ENCODE assay signal across 8 mouse cellular contexts in genomic region chr7:19456628-19457027, GRCm38 (mm10). TPM values are rescaled to one million over a fixed set of nuclear protein-coding genes. Genes with fewer than 3 reads are reported as not detected.
DNase-seq lines count a peak whose midpoint lies in the region; ATAC-seq and TF ChIP-seq lines count a peak whose summit lies in the region.

No protein-coding gene starts in this region.

- TF ChIP-seq CTCF in gastrocnemius, adult 2 months (IDR thresholded peaks at IDR 0.05), result no peak
- TF ChIP-seq CTCF in liver, postnatal 0 days (IDR thresholded peaks at IDR 0.05; ENCODE audit: low read depth), result no peak

- H3K4me3 ChIP-seq in gastrocnemius, adult 2 months, result peak overlapping the region; percentile 97
- no peak overlapping the region for H3K4me3 ChIP-seq in liver, embryonic 12.5 days
- no peak overlapping the region for H3K4me3 ChIP-seq in liver, postnatal 0 days (ENCODE audit: low read depth, low read length)
- no peak overlapping the region; the same call in 1 of the 2 replicates for H3K4me3 ChIP-seq in forebrain, embryonic 16.5 days (replicated peaks; ENCODE audit: low read length)
- no peak overlapping the region; the same call in 1 of the 2 replicates for H3K4me3 ChIP-seq in midbrain, embryonic 15.5 days

- H3K9ac ChIP-seq in liver, embryonic 12.5 days, result no peak overlapping the region
- no peak overlapping the region for H3K9ac ChIP-seq in liver, postnatal 0 days (replicated peaks)
- H3K9ac ChIP-seq in forebrain, embryonic 16.5 days (replicated peaks; ENCODE audit: low read depth, low read length), result no peak overlapping the region
- no peak overlapping the region for H3K9ac ChIP-seq in midbrain, embryonic 15.5 days

- 83% methylated on average over 7 of the region's 7 CpGs for WGBS in liver, embryonic 12.5 days (ENCODE audit: insufficient replicate concordance)
- 84% methylated on average over 7 of the region's 7 CpGs for WGBS in liver, postnatal 0 days (ENCODE audit: insufficient replicate concordance)
- 93% methylated on average over 7 of the region's 7 CpGs for WGBS in forebrain, embryonic 16.5 days
- 93% methylated on average over 7 of the region's 7 CpGs for WGBS in midbrain, embryonic 15.5 days

- no peaks in the 10 kb centered on the region for H3K9me3 ChIP-seq in liver, embryonic 12.5 days (replicated peaks)
- no peaks in the 10 kb centered on the region for H3K9me3 ChIP-seq in liver, postnatal 0 days (ENCODE audit: low read length)
- H3K9me3 ChIP-seq in forebrain, embryonic 16.5 days (ENCODE audit: control insufficient read depth, low read length), result no peaks in the 10 kb centered on the region
- H3K9me3 ChIP-seq in midbrain, embryonic 15.5 days, result no peaks in the 10 kb centered on the region

- peaks cover 9% of the 10 kb centered on the region for H3K36me3 ChIP-seq in liver, embryonic 12.5 days
- H3K36me3 ChIP-seq in liver, postnatal 0 days (replicated peaks; ENCODE audit: insufficient read depth, low read length), result 0 out of 2 replicates have a peak, but pooled peaks cover 2% of the 10 kb centered on the region
- peaks cover 2% of the 10 kb centered on the region; the same call in 1 of the 2 replicates for H3K36me3 ChIP-seq in forebrain, embryonic 16.5 days (ENCODE audit: control insufficient read depth, insufficient read depth)
- 0 out of 2 replicates have a peak, but pooled peaks cover 3% of the 10 kb centered on the region for H3K36me3 ChIP-seq in midbrain, embryonic 15.5 days (replicated peaks)

- no peak for ATAC-seq in liver, embryonic 12.5 days
- no peak for ATAC-seq in liver, postnatal 0 days
- ATAC-seq in forebrain, embryonic 16.5 days, result no peak
- ATAC-seq in midbrain, embryonic 15.5 days (replicated peaks), result no peak
- no peak for ATAC-seq in CD4-positive, CD25-positive, alpha-beta regulatory T cell, adult 4 months
- no peak for ATAC-seq in erythroid progenitor cell, adult 5-6 weeks (replicated peaks; ENCODE audit: low FRiP score, poor library complexity, severe bottlenecking)

- no peak for DNase-seq in gastrocnemius, adult 2 months
- DNase-seq in gastrocnemius, adult 18-20 months (ENCODE audit: low spot score), result no peak
- DNase-seq in liver, postnatal 0 days, result no peak

- peaks cover 53% of the 10 kb centered on the region for H3K4me1 ChIP-seq in liver, embryonic 12.5 days
- peaks cover 15% of the 10 kb centered on the region for H3K4me1 ChIP-seq in liver, postnatal 0 days (ENCODE audit: insufficient read depth)
- H3K4me1 ChIP-seq in forebrain, embryonic 16.5 days (replicated peaks; ENCODE audit: control insufficient read depth, insufficient read depth, low read length), result peaks cover 27% of the 10 kb centered on the region
- H3K4me1 ChIP-seq in midbrain, embryonic 15.5 days, result peaks cover 27% of the 10 kb centered on the region

- no peak overlapping the region for H3K27ac ChIP-seq in gastrocnemius, adult 2 months
- no peak overlapping the region for H3K27ac ChIP-seq in liver, embryonic 12.5 days
- H3K27ac ChIP-seq in liver, postnatal 0 days (ENCODE audit: low read depth), result no peak overlapping the region
- H3K27ac ChIP-seq in forebrain, embryonic 16.5 days (ENCODE audit: low read length), result no peak overlapping the region
- no peak overlapping the region for H3K27ac ChIP-seq in midbrain, embryonic 15.5 days

- H3K27me3 ChIP-seq in liver, embryonic 12.5 days (replicated peaks), result no peaks in the 10 kb centered on the region
- no peaks in the 10 kb centered on the region for H3K27me3 ChIP-seq in liver, postnatal 0 days (ENCODE audit: insufficient read depth, low read length)
- no peaks in the 10 kb centered on the region for H3K27me3 ChIP-seq in forebrain, embryonic 16.5 days (replicated peaks; ENCODE audit: control insufficient read depth, insufficient read depth, low read length)
- H3K27me3 ChIP-seq in midbrain, embryonic 15.5 days (replicated peaks), result no peaks in the 10 kb centered on the region

- H3K4me2 ChIP-seq in liver, embryonic 12.5 days, result peak overlapping the region; percentile 97
- H3K4me2 ChIP-seq in liver, postnatal 0 days (ENCODE audit: low read depth, low read length), result no peak overlapping the region
- peak overlapping the region; percentile 93 for H3K4me2 ChIP-seq in forebrain, embryonic 16.5 days (ENCODE audit: low read length)
- peak overlapping the region; percentile 65 for H3K4me2 ChIP-seq in midbrain, embryonic 15.5 days

- TF ChIP-seq EP300 in liver, postnatal 0 days (IDR thresholded peaks at IDR 0.05; ENCODE audit: low read depth), result no peak

- intact Hi-C loops in gastrocnemius, adult 2 months (cut with DNase I), result loop anchor here (5.0 kb wide), 2 partner anchors 49 to 116 kb away; no protein-coding TSS in a partner anchor

RNA-seq across cellular contexts. Expression of gene Mark4, which starts 2.0 kb away (rescaled TPM):
- total RNA-seq in gastrocnemius, adult 2 months (2021), result 10 to 100 TPM; 17.1 to 17.9 TPM
- 10 to 100 TPM; 18.5 to 20.8 TPM for total RNA-seq in gastrocnemius, adult 18-20 months (2021)
- polyA plus RNA-seq in liver, embryonic 12.5 days (2016; fragmentation: Nextera tagmentation; extraction: Ambion mirVana), result 3.8 and 4.2 TPM in 2 replicates
- polyA plus RNA-seq in liver, postnatal 0 days (2015; fragmentation: Nextera tagmentation; extraction: Ambion mirVana), result 1.8 and 2.0 TPM in 2 replicates
- 13.8 and 17.5 TPM in 2 replicates for polyA plus RNA-seq in forebrain, embryonic 16.5 days (2015; fragmentation: Nextera tagmentation; extraction: Ambion mirVana)
- 20.4 and 20.6 TPM in 2 replicates for polyA plus RNA-seq in midbrain, embryonic 15.5 days (2015; fragmentation: Nextera tagmentation; extraction: Ambion mirVana)
- polyA plus RNA-seq in CD4-positive, CD25-positive, alpha-beta regulatory T cell, adult 4 months (2017; shearing (Covaris generic)), result 1 to 10 TPM in 1 of 2 experiments, under 1 TPM in 1; 0.91 to 1.3 TPM
- 4.3 and 8.8 TPM in 2 replicates for total RNA-seq in erythroid progenitor cell, adult 5-6 weeks (2015; ENCODE audit: low replicate concordance)
- 1.1 and 1.2 TPM in 2 replicates for total RNA-seq in erythroid progenitor cell, adult 5-6 weeks (2017; ENCODE audit: low replicate concordance)

RNA-seq across cellular contexts. Expression of gene Exoc3l2, which starts 6.5 kb away (rescaled TPM):
- under 1 TPM; 0.41 to 0.73 TPM for total RNA-seq in gastrocnemius, adult 2 months (2021)
- total RNA-seq in gastrocnemius, adult 18-20 months (2021), result 1 to 10 TPM in 1 of 2 experiments, under 1 TPM in 1; 0.57 to 1.5 TPM
- 3.6 and 3.9 TPM in 2 replicates for polyA plus RNA-seq in liver, embryonic 12.5 days (2016; fragmentation: Nextera tagmentation; extraction: Ambion mirVana)
- 1.1 and 1.7 TPM in 2 replicates for polyA plus RNA-seq in liver, postnatal 0 days (2015; fragmentation: Nextera tagmentation; extraction: Ambion mirVana)
- polyA plus RNA-seq in forebrain, embryonic 16.5 days (2015; fragmentation: Nextera tagmentation; extraction: Ambion mirVana), result 0.11 and 0.19 TPM in 2 replicates
- 0.17 and 0.57 TPM in 2 replicates for polyA plus RNA-seq in midbrain, embryonic 15.5 days (2015; fragmentation: Nextera tagmentation; extraction: Ambion mirVana)
- polyA plus RNA-seq in CD4-positive, CD25-positive, alpha-beta regulatory T cell, adult 4 months (2017; shearing (Covaris generic)), result not detected
- not detected in 2 replicates for total RNA-seq in erythroid progenitor cell, adult 5-6 weeks (2015; ENCODE audit: low replicate concordance)
- total RNA-seq in erythroid progenitor cell, adult 5-6 weeks (2017; ENCODE audit: low replicate concordance), result not detected in 2 replicates

RNA-seq across cellular contexts. Expression of gene Bloc1s3, which starts 51.5 kb away (rescaled TPM):
- total RNA-seq in gastrocnemius, adult 2 months (2021), result 1 to 10 TPM; 1.7 to 2.1 TPM
- 1 to 10 TPM; 1.9 to 2.2 TPM for total RNA-seq in gastrocnemius, adult 18-20 months (2021)
- 2.1 TPM in 2 replicates for polyA plus RNA-seq in liver, embryonic 12.5 days (2016; fragmentation: Nextera tagmentation; extraction: Ambion mirVana)
- polyA plus RNA-seq in liver, postnatal 0 days (2015; fragmentation: Nextera tagmentation; extraction: Ambion mirVana), result 0.94 and 1.1 TPM in 2 replicates
- polyA plus RNA-seq in forebrain, embryonic 16.5 days (2015; fragmentation: Nextera tagmentation; extraction: Ambion mirVana), result 3.7 and 4.9 TPM in 2 replicates
- polyA plus RNA-seq in midbrain, embryonic 15.5 days (2015; fragmentation: Nextera tagmentation; extraction: Ambion mirVana), result 4.8 and 5.0 TPM in 2 replicates
- under 1 TPM; 0.37 to 0.86 TPM for polyA plus RNA-seq in CD4-positive, CD25-positive, alpha-beta regulatory T cell, adult 4 months (2017; shearing (Covaris generic))
- 2.9 TPM in 2 replicates for total RNA-seq in erythroid progenitor cell, adult 5-6 weeks (2015; ENCODE audit: low replicate concordance)
- total RNA-seq in erythroid progenitor cell, adult 5-6 weeks (2017; ENCODE audit: low replicate concordance), result 0.13 and 0.15 TPM in 2 replicates

RNA-seq across cellular contexts. Expression of gene Trappc6a, which starts 51.6 kb away (rescaled TPM):
- 1 to 10 TPM; 6.2 to 9.9 TPM for total RNA-seq in gastrocnemius, adult 2 months (2021)
- total RNA-seq in gastrocnemius, adult 18-20 months (2021), result 1 to 10 TPM; 9.0 to 9.4 TPM
- polyA plus RNA-seq in liver, embryonic 12.5 days (2016; fragmentation: Nextera tagmentation; extraction: Ambion mirVana), result 68.4 and 68.6 TPM in 2 replicates
- 51.6 and 52.5 TPM in 2 replicates for polyA plus RNA-seq in liver, postnatal 0 days (2015; fragmentation: Nextera tagmentation; extraction: Ambion mirVana)
- polyA plus RNA-seq in forebrain, embryonic 16.5 days (2015; fragmentation: Nextera tagmentation; extraction: Ambion mirVana), result 29.4 and 31.2 TPM in 2 replicates
- polyA plus RNA-seq in midbrain, embryonic 15.5 days (2015; fragmentation: Nextera tagmentation; extraction: Ambion mirVana), result 38.3 and 39.1 TPM in 2 replicates
- polyA plus RNA-seq in CD4-positive, CD25-positive, alpha-beta regulatory T cell, adult 4 months (2017; shearing (Covaris generic)), result 10 to 100 TPM; 45.8 to 50.7 TPM
- 12.6 and 31.9 TPM in 2 replicates for total RNA-seq in erythroid progenitor cell, adult 5-6 weeks (2015; ENCODE audit: low replicate concordance)
- 3.5 and 5.8 TPM in 2 replicates for total RNA-seq in erythroid progenitor cell, adult 5-6 weeks (2017; ENCODE audit: low replicate concordance)

RNA-seq across cellular contexts. Expression of gene Ckm, which starts 52.1 kb away (rescaled TPM):
- over 10,000 TPM; 32,173 to 47,719 TPM for total RNA-seq in gastrocnemius, adult 2 months (2021)
- total RNA-seq in gastrocnemius, adult 18-20 months (2021), result over 10,000 TPM; 37,972 to 42,859 TPM
- polyA plus RNA-seq in liver, embryonic 12.5 days (2016; fragmentation: Nextera tagmentation; extraction: Ambion mirVana), result 0.15 and 0.20 TPM in 2 replicates
- polyA plus RNA-seq in liver, postnatal 0 days (2015; fragmentation: Nextera tagmentation; extraction: Ambion mirVana), result 5.3 and 94.1 TPM in 2 replicates
- polyA plus RNA-seq in forebrain, embryonic 16.5 days (2015; fragmentation: Nextera tagmentation; extraction: Ambion mirVana), result 0.22 and 0.66 TPM in 2 replicates
- polyA plus RNA-seq in midbrain, embryonic 15.5 days (2015; fragmentation: Nextera tagmentation; extraction: Ambion mirVana), result not detected in 2 replicates
- polyA plus RNA-seq in CD4-positive, CD25-positive, alpha-beta regulatory T cell, adult 4 months (2017; shearing (Covaris generic)), result not detected
- total RNA-seq in erythroid progenitor cell, adult 5-6 weeks (2015; ENCODE audit: low replicate concordance), result not detected in 2 replicates
- total RNA-seq in erythroid progenitor cell, adult 5-6 weeks (2017; ENCODE audit: low replicate concordance), result not detected in 2 replicates
